Mouse (Mus musculus) skeletal muscle tissue, postnatal 0 days (tissue): ENCODE measurements around the gene Cysltr1. TPM values are rescaled to one million over a fixed set of nuclear protein-coding genes. Genes with fewer than 3 reads are reported as not detected.

Experiments
- polyA plus RNA-seq: library from polyadenylated mRNA; unstranded; fragments of >200 nt; fragmentation: Nextera tagmentation; extraction: Ambion mirVana; gene quantifications from 2 replicates; pipeline ENCODE4 v1.2.1, GENCODE M21; 2015

The Cysltr1 gene
- polyA plus RNA-seq: 1.8 and 3.2 TPM in 2 replicates

GRCm38 (mm10) chrX:106603386-106603785 is at the start of gene Cysltr1:
TSS of gene Cysltr1 (minus strand) at chrX:106603679.

GRCm38 (mm10) chrX:106582886-106583285 is 20.6 kb downstream of the Cysltr1 start, which contains the start of gene Gm5127:
TSS of gene Gm5127 (plus strand) at chrX:106583186.

Other genes starting within 250 kb of the Cysltr1 start
- gene Fndc3c1, start 118.3 kb downstream of the Cysltr1 start, polyA plus RNA-seq: 30.9 and 32.5 TPM in 2 replicates
- gene Gm5127, start 20.5 kb downstream of the Cysltr1 start, polyA plus RNA-seq: 0.09 and 0.11 TPM in 2 replicates
- 50.5 and 54.3 TPM in 2 replicates for gene Rtl3, start 237.0 kb upstream of the Cysltr1 start, polyA plus RNA-seq